Mouse (Mus musculus): ENCODE results near the gene 4933405L10Rik. TPM values are rescaled to one million over a fixed set of nuclear protein-coding genes. Genes with fewer than 3 reads are reported as not detected.

The 4933405L10Rik gene
- polyA plus RNA-seq, 1 experiment from 2014 or later = 0.25 TPM

GRCm38 (mm10) chr8:105690978-105691377, 16.5 kb upstream of the 4933405L10Rik start:
- 78% methylated on average over 14 of the region's 14 CpGs for WGBS
- H3K9me3 ChIP-seq = 0 out of 2 replicates have a peak, but pooled peaks cover 6% of the 10 kb centered on the region

GRCm38 (mm10) chr8:105692449-105693182, 14.8 kb upstream of the 4933405L10Rik start:
- peaks cover 36% of the 10 kb centered on the region for H3K27me3 ChIP-seq
- 0 out of 2 replicates have a peak, but pooled peaks cover 6% of the 10 kb centered on the region for H3K9me3 ChIP-seq
- H3K4me2 ChIP-seq = no peak overlapping the region
- no peak overlapping the region for H3K27ac ChIP-seq
- peaks cover 14% of the 10 kb centered on the region for H3K4me1 ChIP-seq (replicated peaks)
- peaks cover 11% of the 10 kb centered on the region for H3K36me3 ChIP-seq
- no peak overlapping the region for H3K9ac ChIP-seq (replicated peaks)
- no peak for ATAC-seq (ENCODE audit: insufficient number of reproducible peaks, insufficient read depth, low FRiP score, low TSS enrichment, low read depth)
- WGBS = 93% methylated on average over 11 of the region's 11 CpGs
- no peak overlapping the region for H3K4me3 ChIP-seq (replicated peaks)

More at GRCm38 (mm10) chr8:105690978-105691377, 16.5 kb upstream of the 4933405L10Rik start:
- no peak overlapping the region for H3K27ac ChIP-seq
- ATAC-seq (ENCODE audit: insufficient number of reproducible peaks, insufficient read depth, low FRiP score, low TSS enrichment, low read depth) = no peak
- peaks cover 36% of the 10 kb centered on the region for H3K27me3 ChIP-seq
- H3K9ac ChIP-seq (replicated peaks) = no peak overlapping the region
- H3K4me1 ChIP-seq (replicated peaks) = peaks cover 18% of the 10 kb centered on the region
- no peak overlapping the region for H3K4me3 ChIP-seq (replicated peaks)
- H3K4me2 ChIP-seq = no peak overlapping the region
- no peaks in the 10 kb centered on the region for H3K36me3 ChIP-seq

DNA sequence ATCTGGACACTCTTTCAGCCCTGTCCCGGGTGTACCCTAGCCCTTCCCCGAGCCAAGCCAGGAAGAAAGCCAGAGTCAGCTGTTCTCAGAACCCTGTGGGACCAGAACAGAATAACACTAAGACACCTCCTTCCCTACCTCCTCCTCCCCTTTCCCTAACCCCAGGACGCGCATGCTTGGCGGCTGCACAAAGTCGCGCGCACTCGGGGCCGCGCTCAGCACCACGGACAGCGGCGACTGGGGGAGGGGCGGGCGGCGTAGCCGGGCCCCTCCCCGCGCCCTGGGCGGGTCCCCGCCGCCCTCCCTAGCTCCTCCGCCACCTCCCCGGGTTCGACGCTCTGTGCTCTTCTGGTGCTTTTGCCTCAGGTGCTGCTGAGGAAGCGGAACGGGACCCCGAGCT, 13.8 kb upstream of the 4933405L10Rik start:
- Histone ChIP-seq H3K9me3 (0 out of 2 replicates have a peak, but pooled peaks cover 6% of the 10 kb centered on the region), H3K9ac (replicated peaks) (0 out of 2 replicates have a peak overlapping the region, but pooled peaks have one; percentile 27), H3K27me3 (peaks cover 36% of the 10 kb centered on the region), H3K4me2 (peak overlapping the region; percentile 94), H3K4me1 (replicated peaks) (peaks cover 14% of the 10 kb centered on the region), H3K27ac (no peak overlapping the region), H3K4me3 (replicated peaks) (peak overlapping the region; percentile 49), H3K36me3 (peaks cover 22% of the 10 kb centered on the region)
- WGBS = 4% methylated on average over 30 of the region's 30 CpGs
- ATAC-seq (ENCODE audit: insufficient number of reproducible peaks, insufficient read depth, low FRiP score, low TSS enrichment, low read depth) = no peak

DNA sequence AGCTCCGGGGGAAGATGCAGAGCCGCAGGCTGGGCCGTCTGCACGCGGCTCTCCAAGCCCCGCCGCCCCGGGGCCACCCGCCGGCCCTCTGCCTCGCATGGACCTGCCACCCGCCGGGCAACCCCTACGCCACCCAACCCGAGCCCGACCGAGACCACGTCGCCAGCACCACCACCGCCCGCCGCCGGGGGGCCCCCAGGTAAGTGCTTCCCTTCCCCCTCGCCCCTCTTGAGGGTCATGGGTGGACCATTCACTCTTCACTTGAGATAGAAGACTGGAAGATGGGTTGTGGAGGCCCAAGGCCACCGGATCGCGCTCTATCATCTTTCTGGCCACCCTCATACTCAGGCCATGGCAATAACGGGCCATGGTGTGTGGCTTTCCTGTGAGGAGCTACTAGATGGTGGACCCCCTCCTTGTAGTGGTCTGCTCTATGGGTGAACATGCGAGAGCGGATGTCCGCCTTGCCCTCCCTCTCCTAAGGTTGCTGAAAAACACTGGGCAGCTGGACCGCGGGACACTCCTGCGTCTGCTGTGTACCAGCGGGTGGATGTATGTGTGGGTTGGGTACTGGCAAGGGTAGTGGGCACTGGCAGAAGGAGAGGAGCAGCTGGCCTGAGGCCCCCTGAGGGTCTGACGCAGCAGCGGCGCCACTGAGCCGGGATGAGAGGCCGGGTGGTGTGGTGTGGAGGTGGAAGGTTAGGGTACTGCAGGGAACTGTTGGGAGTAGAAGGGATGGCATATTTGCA, 13.2 kb upstream of the 4933405L10Rik start:
- 8% methylated on average over 40 of the region's 40 CpGs for WGBS

DNA sequence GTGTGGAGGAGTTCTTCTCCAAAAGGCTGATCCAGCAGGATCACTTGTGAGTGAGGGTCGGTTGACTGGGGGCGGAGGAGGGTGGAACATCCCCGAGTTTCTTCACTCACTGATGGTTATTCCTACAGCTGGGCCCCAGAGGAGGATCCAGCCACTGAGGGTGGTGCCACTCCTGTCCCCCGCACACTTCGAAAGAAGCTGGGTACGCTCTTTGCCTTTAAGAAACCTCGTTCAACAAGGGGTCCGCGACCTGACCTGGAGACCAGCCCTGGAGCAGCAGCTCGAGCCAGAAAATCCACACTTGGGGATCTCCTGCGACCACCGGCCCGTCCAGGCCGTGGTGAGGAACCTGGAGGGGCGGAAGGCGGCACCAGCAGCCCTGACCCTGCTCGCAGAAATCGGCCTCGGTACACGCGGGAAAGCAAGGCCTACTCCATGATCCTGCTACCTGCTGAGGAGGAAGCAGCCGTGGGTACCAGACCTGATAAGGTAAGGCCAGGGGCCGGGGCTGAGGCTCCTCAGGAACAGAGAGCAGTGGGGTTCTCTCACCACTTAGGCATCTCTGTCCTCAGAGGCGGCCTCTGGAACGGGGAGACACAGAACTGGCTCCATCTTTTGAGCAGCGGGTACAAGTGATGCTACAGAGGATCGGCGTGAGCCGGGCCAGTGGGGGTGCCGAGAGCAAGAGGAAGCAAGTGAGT, 12.2 kb upstream of the 4933405L10Rik start:
- H3K4me3 ChIP-seq (replicated peaks) = no peak overlapping the region
- no peak overlapping the region for H3K27ac ChIP-seq
- H3K9ac ChIP-seq (replicated peaks) = no peak overlapping the region
- no peak for ATAC-seq (ENCODE audit: insufficient number of reproducible peaks, insufficient read depth, low FRiP score, low TSS enrichment, low read depth)
- peaks cover 24% of the 10 kb centered on the region for H3K4me1 ChIP-seq (replicated peaks)
- H3K27me3 ChIP-seq = peaks cover 25% of the 10 kb centered on the region
- 0 out of 2 replicates have a peak, but pooled peaks cover 6% of the 10 kb centered on the region for H3K9me3 ChIP-seq
- 79% methylated on average over 30 of the region's 30 CpGs for WGBS
- H3K36me3 ChIP-seq = peaks cover 24% of the 10 kb centered on the region
- no peak overlapping the region for H3K4me2 ChIP-seq

More for the DNA sequence above, 13.2 kb upstream of the 4933405L10Rik start:
- H3K9ac ChIP-seq (replicated peaks) = 0 out of 2 replicates have a peak overlapping the region, but pooled peaks have one; percentile 27
- ATAC-seq (ENCODE audit: insufficient number of reproducible peaks, insufficient read depth, low FRiP score, low TSS enrichment, low read depth) = 0 out of 2 replicates have a peak, but pooled peaks have one; percentile 19
- peaks cover 24% of the 10 kb centered on the region for H3K36me3 ChIP-seq
- H3K4me2 ChIP-seq = peak overlapping the region; percentile 94
- 0 out of 2 replicates have a peak, but pooled peaks cover 6% of the 10 kb centered on the region for H3K9me3 ChIP-seq
- H3K27me3 ChIP-seq = peaks cover 33% of the 10 kb centered on the region
- peaks cover 14% of the 10 kb centered on the region for H3K4me1 ChIP-seq (replicated peaks)
- H3K27ac ChIP-seq = no peak overlapping the region
- H3K4me3 ChIP-seq (replicated peaks) = peak overlapping the region; percentile 49

DNA sequence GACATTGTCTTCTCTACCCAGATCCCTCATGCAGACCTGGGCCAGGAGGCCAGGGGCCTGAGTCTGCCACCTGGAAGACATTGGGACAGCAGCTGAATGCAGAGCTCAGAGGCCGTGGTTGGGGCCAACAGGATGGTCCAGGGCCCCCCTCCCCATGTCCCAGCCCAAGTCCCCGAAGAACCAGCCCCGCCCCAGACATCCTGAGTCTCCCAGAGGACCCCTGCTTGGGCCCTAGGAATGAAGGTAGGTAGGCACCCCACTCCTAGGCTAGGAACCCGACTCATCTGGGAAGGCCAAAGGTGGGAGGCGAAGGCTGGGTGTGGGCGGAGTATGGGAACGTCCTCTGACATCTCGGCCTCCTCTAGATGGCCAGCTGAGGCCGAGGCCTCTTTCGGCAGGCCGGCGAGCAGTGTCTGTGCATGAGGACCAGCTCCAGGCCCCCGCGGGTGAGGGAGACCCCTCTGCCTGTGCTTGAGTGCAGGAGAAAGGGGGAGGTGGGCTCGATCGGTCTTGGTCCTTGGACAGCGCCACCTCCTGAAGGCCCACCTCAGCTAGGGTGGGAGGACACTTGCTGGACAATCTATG, 10.2 kb upstream of the 4933405L10Rik start:
- H3K27ac ChIP-seq = no peak overlapping the region
- H3K4me3 ChIP-seq (replicated peaks) = no peak overlapping the region
- no peak for ATAC-seq (ENCODE audit: insufficient number of reproducible peaks, insufficient read depth, low FRiP score, low TSS enrichment, low read depth)
- H3K9me3 ChIP-seq = 0 out of 2 replicates have a peak, but pooled peaks cover 6% of the 10 kb centered on the region
- H3K27me3 ChIP-seq = peaks cover 25% of the 10 kb centered on the region
- H3K4me1 ChIP-seq (replicated peaks) = peaks cover 34% of the 10 kb centered on the region
- no peak overlapping the region for H3K4me2 ChIP-seq
- H3K36me3 ChIP-seq = peaks cover 24% of the 10 kb centered on the region
- H3K9ac ChIP-seq (replicated peaks) = no peak overlapping the region
- 86% methylated on average over 17 of the region's 17 CpGs for WGBS

GRCm38 (mm10) chr8:105698734-105699133, 8.7 kb upstream of the 4933405L10Rik start:
- H3K4me2 ChIP-seq = no peak overlapping the region
- H3K9me3 ChIP-seq = no peaks in the 10 kb centered on the region
- H3K9ac ChIP-seq (replicated peaks) = no peak overlapping the region
- no peak for ATAC-seq (ENCODE audit: insufficient number of reproducible peaks, insufficient read depth, low FRiP score, low TSS enrichment, low read depth)
- 85% methylated on average over 5 of the region's 5 CpGs for WGBS
- H3K4me3 ChIP-seq (replicated peaks) = no peak overlapping the region
- H3K36me3 ChIP-seq = peaks cover 37% of the 10 kb centered on the region
- H3K4me1 ChIP-seq (replicated peaks) = peaks cover 31% of the 10 kb centered on the region
- no peak overlapping the region for H3K27ac ChIP-seq
- H3K27me3 ChIP-seq = peaks cover 20% of the 10 kb centered on the region

- Histone ChIP-seq H3K9ac (replicated peaks) (peak overlapping the region; percentile 73), H3K9me3 (no peaks in the 10 kb centered on the region), H3K4me3 (replicated peaks) (peak overlapping the region; percentile 67), H3K4me2 (peak overlapping the region; percentile 96), H3K27me3 (peaks cover 10% of the 10 kb centered on the region), H3K36me3 (peaks cover 46% of the 10 kb centered on the region), H3K27ac (no peak overlapping the region), H3K4me1 (replicated peaks) (peaks cover 22% of the 10 kb centered on the region)
- WGBS = 86% methylated on average over 11 of the region's 11 CpGs
- ATAC-seq (ENCODE audit: insufficient number of reproducible peaks, insufficient read depth, low FRiP score, low TSS enrichment, low read depth) = no peak
These were observed 7.8 kb upstream of the 4933405L10Rik start for GRCm38 (mm10) chr8:105699488-105700215.

- ATAC-seq (ENCODE audit: insufficient number of reproducible peaks, insufficient read depth, low FRiP score, low TSS enrichment, low read depth) = peak; percentile 39; the same call in 1 of the 2 replicates
- H3K9ac ChIP-seq (replicated peaks) = peak overlapping the region; percentile 73
- H3K4me2 ChIP-seq = peak overlapping the region; percentile 96
- H3K27me3 ChIP-seq = peaks cover 1% of the 10 kb centered on the region
- H3K36me3 ChIP-seq = peaks cover 46% of the 10 kb centered on the region
- H3K4me1 ChIP-seq (replicated peaks) = peaks cover 22% of the 10 kb centered on the region
- no peaks in the 10 kb centered on the region for H3K9me3 ChIP-seq
- H3K4me3 ChIP-seq (replicated peaks) = peak overlapping the region; percentile 67
- H3K27ac ChIP-seq = peak overlapping the region; percentile 45; the same call in 1 of the 2 replicates
- WGBS = 0% methylated on average over 21 of the region's 21 CpGs
These were observed 6.9 kb upstream of the 4933405L10Rik start for GRCm38 (mm10) chr8:105700566-105700965.

All from limb, embryonic 12.5 days (tissue).